Comparison of ENCODE assay signal across 1 mouse cellular context in the genomic region with DNA sequence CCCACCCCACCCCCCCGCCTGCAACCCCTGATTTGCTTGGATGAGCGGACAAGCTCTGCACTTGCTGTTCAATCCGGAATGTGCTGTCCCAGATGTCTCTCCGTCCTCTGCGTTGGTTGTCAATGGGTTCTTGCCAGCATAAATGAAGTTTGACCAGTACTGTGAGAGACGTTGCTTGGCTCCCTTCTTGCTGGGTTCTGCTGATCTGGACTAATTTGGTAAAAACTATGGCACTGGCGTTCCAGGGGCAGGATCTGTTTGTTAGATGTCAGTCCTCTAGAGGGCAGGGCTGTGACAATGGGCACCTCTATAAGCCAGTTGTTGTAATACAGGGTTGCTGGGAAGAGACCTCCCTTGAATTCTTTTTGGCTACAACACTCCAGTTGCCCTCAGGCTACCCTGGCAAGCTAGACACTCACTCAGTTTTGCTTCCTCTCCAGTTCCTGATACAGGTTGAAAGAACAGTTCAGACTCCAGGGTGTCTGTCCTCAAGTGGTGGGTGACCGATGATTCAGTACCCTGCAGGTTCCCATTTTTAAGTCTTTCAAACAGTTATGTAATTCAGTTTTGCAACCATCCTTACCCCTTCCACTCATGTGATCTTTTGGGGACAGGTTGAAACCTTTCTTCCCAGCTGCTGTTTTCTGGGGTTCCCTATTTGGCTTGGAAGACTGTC.
TF ChIP-seq lines count a peak whose summit lies in the region.

No protein-coding gene starts in this region.

TF ChIP-seq in CH12.LX, 34 proteins besides CTCF, POLR2A, EP300 and RAD21 (continued from another document):
- no peak for TF ChIP-seq ZC3H11A (IDR thresholded peaks at IDR 0.05; ENCODE audit: low read depth, low read length)
- no peak for TF ChIP-seq NRF1 (IDR thresholded peaks at IDR 0.05; ENCODE audit: low read depth, low read length)
- no peak for TF ChIP-seq HCFC1 (IDR thresholded peaks at IDR 0.05; ENCODE audit: low read depth, low read length)
- no peak for TF ChIP-seq GABPA (IDR thresholded peaks at IDR 0.05; ENCODE audit: insufficient replicate concordance, low read depth, low read length)
- no peak for TF ChIP-seq MEF2A (IDR thresholded peaks at IDR 0.05; ENCODE audit: borderline replicate concordance, low read depth, low read length)
- no peak for TF ChIP-seq ZNF384 (IDR thresholded peaks at IDR 0.05; ENCODE audit: low read depth, low read length)
- TF ChIP-seq MYC (IDR thresholded peaks at IDR 0.05; ENCODE audit: low read depth, low read length), result no peak
- no peak for TF ChIP-seq JUN (IDR thresholded peaks at IDR 0.05; ENCODE audit: insufficient read depth, low read depth, low read length)
- TF ChIP-seq MAFK (IDR thresholded peaks at IDR 0.05; ENCODE audit: insufficient replicate concordance, low read length), result no peak
- TF ChIP-seq MAZ (IDR thresholded peaks at IDR 0.05; ENCODE audit: low read depth, low read length), result no peak
- TF ChIP-seq USF1 (IDR thresholded peaks at IDR 0.05; ENCODE audit: low read depth, low read length), result no peak
- TF ChIP-seq ELF1 (IDR thresholded peaks at IDR 0.05; ENCODE audit: low read depth, low read length), result no peak
